Mouse (Mus musculus) ES-E14 (cell line): ENCODE measurements around the gene Tbc1d9.

Source experiments
- HCFC1 ChIP-seq: IDR thresholded peaks from 2 replicates; pipeline ENCODE4 v1.6.1; 2012; ENCODE audit warnings: low read length, inconsistent platforms, borderline replicate concordance; ENCODE audit not compliant: insufficient read depth
- ZC3H11A ChIP-seq: IDR thresholded peaks from 2 replicates; pipeline ENCODE4 v1.6.1; 2012; ENCODE audit warnings: low read depth, mild to moderate bottlenecking, inconsistent platforms, low read length, borderline replicate concordance

DNA sequence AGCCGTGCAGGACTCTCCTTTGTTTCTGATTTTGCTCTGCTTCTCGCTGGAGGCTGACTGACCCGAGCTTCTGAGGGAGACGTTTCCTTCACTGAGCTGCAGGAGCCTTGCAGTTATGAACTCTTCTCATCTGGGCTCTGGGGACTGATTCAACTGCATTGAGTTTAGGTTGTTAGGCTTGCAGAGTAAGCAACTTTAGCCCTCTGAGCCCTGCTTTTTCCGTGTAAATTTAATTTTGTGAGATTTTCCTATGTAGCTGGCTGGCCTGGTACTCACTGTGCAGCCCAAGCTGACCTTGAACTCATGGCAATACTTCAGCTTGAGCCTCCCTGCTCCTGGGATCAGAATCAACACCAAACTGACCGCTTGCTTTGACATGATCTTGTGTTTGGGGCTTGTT lies 5.7 kb downstream of the Tbc1d9 start:
- no peak for TF ChIP-seq ZC3H11A
- no peak for TF ChIP-seq HCFC1
